Mouse (Mus musculus) lung, embryonic 14.5 days (tissue): ENCODE measurements around the gene Kcnma1. TPM values are rescaled to one million over a fixed set of nuclear protein-coding genes. Genes with fewer than 3 reads are reported as not detected.

Experiments used
- ATAC-seq: fragments of 200-750 bp; cut with Nextera tagmentation; 2 replicates; pipeline ENCODE4 v1.8.0; 2017; ENCODE audit warnings: mild to moderate bottlenecking, moderate TSS enrichment, moderate library complexity; ENCODE audit not compliant: insufficient read depth
- DNase-seq: peaks from one replicate; pipeline ENCODE4 v3.0.0-alpha.2; 2015
- H3K27ac ChIP-seq: fragments of 300-500 bp; sonication (generic); 2 replicates; pipeline ENCODE4 v1.5.1; 2014; ENCODE audit warnings: low read depth, mild to moderate bottlenecking, moderate library complexity
- H3K27me3 ChIP-seq: fragments of 300-500 bp; sonication (generic); 2 replicates; pipeline ENCODE4 v1.6.1; 2014; ENCODE audit warnings: low read length, control low read depth; ENCODE audit not compliant: insufficient read depth
- H3K36me3 ChIP-seq: fragments of 300-500 bp; sonication (generic); 2 replicates; pipeline ENCODE4 v1.6.1; 2014; ENCODE audit warnings: control low read depth; ENCODE audit not compliant: insufficient read depth
- H3K4me1 ChIP-seq: fragments of 300-500 bp; sonication (generic); 2 replicates; pipeline ENCODE4 v1.6.1; 2014; ENCODE audit warnings: antibody characterized with exemption, control low read depth; ENCODE audit not compliant: insufficient read depth
- H3K4me2 ChIP-seq: fragments of 300-500 bp; sonication (generic); 2 replicates; pipeline ENCODE4 v1.6.1; 2014; ENCODE audit warnings: mild to moderate bottlenecking
- H3K4me3 ChIP-seq: fragments of 300-500 bp; sonication (generic); 2 replicates; pipeline ENCODE4 v1.5.1; 2014; ENCODE audit warnings: low read depth, low read length
- H3K9ac ChIP-seq: fragments of 300-500 bp; sonication (generic); 2 replicates; pipeline ENCODE4 v1.6.1; 2014
- H3K9me3 ChIP-seq: fragments of 300-500 bp; sonication (generic); 2 replicates; pipeline ENCODE4 v1.6.1; 2016; ENCODE audit warnings: low read depth, low read length, control low read depth
- CTCF ChIP-seq: IDR thresholded peaks from 2 replicates; pipeline ENCODE4 v1.5.1; 2016; ENCODE audit warnings: antibody characterized with exemption, low read depth
- WGBS: fragments of 180-500 bp; shearing (Covaris S2); extraction: QIAGEN DNeasy Blood & Tissue Kit; methylation state at CpG from one replicate; pipeline ENCODE4 v1.1.7; 2014; 5-methylcytosine and 5-hydroxymethylcytosine counted together
- polyA plus RNA-seq: library from polyadenylated mRNA; unstranded; fragments of >200 nt; fragmentation: Nextera tagmentation; extraction: Ambion mirVana; gene quantifications from 2 replicates; pipeline ENCODE4 v1.2.1, GENCODE M21; 2014

Gene Kcnma1
- polyA plus RNA-seq, 1 experiment from 2014 or later: 1.5 TPM

- no peaks in the 10 kb centered on the region for H3K27me3 ChIP-seq
- H3K36me3 ChIP-seq: no peaks in the 10 kb centered on the region
- 71% methylated on average over 3 of the region's 3 CpGs for WGBS
- H3K9me3 ChIP-seq: no peaks in the 10 kb centered on the region
- no peak for TF ChIP-seq CTCF
- no peak overlapping the region for H3K27ac ChIP-seq
- no peak overlapping the region for H3K9ac ChIP-seq
- H3K4me1 ChIP-seq: no peaks in the 10 kb centered on the region
- DNase-seq (no peak), ATAC-seq (no peak)
- no peak overlapping the region for H3K4me3 ChIP-seq
- H3K4me2 ChIP-seq: no peak overlapping the region
Observed at GRCm38 (mm10) chr14:23610054-23610453, 404.2 kb downstream of the Kcnma1 start.

DNA sequence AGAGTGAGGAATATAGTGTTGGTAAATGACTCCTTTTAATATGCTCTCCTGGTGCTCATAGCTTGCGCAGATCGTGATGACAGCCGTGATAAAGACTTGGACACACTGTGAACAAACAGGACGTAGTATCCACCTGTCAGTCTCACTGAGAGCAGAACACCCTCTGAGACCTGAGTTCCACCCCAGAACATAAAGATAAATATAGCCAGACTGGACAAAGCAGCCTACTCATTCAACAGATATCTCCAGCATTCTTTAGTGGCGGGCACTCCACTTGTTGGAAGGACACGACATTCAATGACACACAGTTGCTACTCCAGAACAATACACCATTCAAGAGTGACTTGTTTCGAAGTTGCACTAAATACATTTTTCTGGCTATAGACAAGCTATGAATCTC, 408.6 kb downstream of the Kcnma1 start:
- ATAC-seq (no peak), DNase-seq (no peak)
- no peaks in the 10 kb centered on the region for H3K36me3 ChIP-seq
- H3K4me1 ChIP-seq: no peaks in the 10 kb centered on the region
- no peaks in the 10 kb centered on the region for H3K9me3 ChIP-seq
- no peak overlapping the region for H3K27ac ChIP-seq
- no peak for TF ChIP-seq CTCF
- H3K9ac ChIP-seq: no peak overlapping the region
- WGBS: 50% methylated on average over 7 of the region's 7 CpGs
- H3K27me3 ChIP-seq: no peaks in the 10 kb centered on the region
- H3K4me3 ChIP-seq: no peak overlapping the region
- no peak overlapping the region for H3K4me2 ChIP-seq

DNA sequence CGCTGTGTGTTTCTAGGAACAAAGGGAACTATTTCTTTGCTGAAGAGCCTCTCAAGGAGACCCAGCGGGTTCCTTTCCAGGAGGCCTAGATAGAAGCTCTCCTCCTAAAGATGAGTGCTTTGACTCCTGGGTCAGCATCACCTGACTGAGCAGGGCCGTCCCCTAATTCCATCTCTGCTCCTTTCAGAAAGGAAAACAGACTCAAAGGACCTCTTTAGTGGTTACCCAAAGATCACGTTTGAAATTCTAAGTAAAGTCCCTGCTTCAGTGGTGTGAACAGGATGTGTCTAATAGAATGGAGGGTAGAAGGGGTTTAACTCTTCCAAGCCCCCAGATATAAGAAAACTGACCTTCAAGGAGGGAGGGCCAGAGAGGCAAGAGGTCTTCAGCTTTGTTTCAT, 411.4 kb downstream of the Kcnma1 start:
- 35% methylated on average over 4 of the region's 4 CpGs for WGBS
- H3K9ac ChIP-seq: no peak overlapping the region
- TF ChIP-seq CTCF: no peak
- H3K4me1 ChIP-seq: no peaks in the 10 kb centered on the region
- no peaks in the 10 kb centered on the region for H3K9me3 ChIP-seq
- ATAC-seq: no peak
- no peaks in the 10 kb centered on the region for H3K27me3 ChIP-seq
- DNase-seq: no peak
- no peaks in the 10 kb centered on the region for H3K36me3 ChIP-seq
- no peak overlapping the region for H3K4me2 ChIP-seq
- H3K4me3 ChIP-seq: no peak overlapping the region
- no peak overlapping the region for H3K27ac ChIP-seq

- WGBS: 70% methylated on average over 2 of the region's 2 CpGs
- Histone ChIP-seq H3K36me3 (no peaks in the 10 kb centered on the region), H3K9ac (no peak overlapping the region), H3K27ac (no peak overlapping the region), H3K4me3 (no peak overlapping the region), H3K4me1 (no peaks in the 10 kb centered on the region), H3K4me2 (no peak overlapping the region), H3K9me3 (no peaks in the 10 kb centered on the region), H3K27me3 (no peaks in the 10 kb centered on the region)
- ATAC-seq (no peak), DNase-seq (no peak)
- no peak for TF ChIP-seq CTCF
Observed at GRCm38 (mm10) chr14:23602054-23602453, 412.2 kb downstream of the Kcnma1 start.

DNA sequence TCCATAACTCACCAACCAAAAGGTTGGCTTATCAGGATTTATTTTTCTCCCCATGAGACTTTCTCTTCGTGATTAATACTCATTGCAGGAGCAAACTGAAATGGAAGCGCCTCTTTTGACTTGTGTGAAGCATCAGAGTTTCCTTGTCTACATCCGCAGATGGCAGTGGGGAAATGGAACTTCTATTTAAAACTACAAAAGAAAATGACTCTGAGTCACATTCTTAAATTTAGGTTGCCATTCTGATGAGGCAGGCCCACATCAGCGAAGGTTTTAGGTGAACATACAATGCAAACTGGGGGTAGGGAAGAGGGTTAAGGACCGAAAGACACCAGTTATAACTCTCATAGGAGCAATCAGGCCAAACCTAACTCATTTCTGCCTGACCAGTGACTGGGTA, 419.7 kb downstream of the Kcnma1 start:
- DNase-seq (no peak), ATAC-seq (no peak)
- Histone ChIP-seq H3K36me3 (no peaks in the 10 kb centered on the region), H3K27ac (no peak overlapping the region), H3K4me2 (no peak overlapping the region), H3K27me3 (no peaks in the 10 kb centered on the region), H3K9ac (no peak overlapping the region), H3K9me3 (no peaks in the 10 kb centered on the region), H3K4me3 (no peak overlapping the region), H3K4me1 (no peaks in the 10 kb centered on the region)
- TF ChIP-seq CTCF: no peak
- WGBS: 83% methylated on average over 5 of the region's 5 CpGs

GRCm38 (mm10) chr14:23592826-23593447, 421.4 kb downstream of the Kcnma1 start:
- H3K36me3 ChIP-seq: no peaks in the 10 kb centered on the region
- H3K9ac ChIP-seq: no peak overlapping the region
- H3K27ac ChIP-seq: no peak overlapping the region
- H3K9me3 ChIP-seq: no peaks in the 10 kb centered on the region
- H3K27me3 ChIP-seq: no peaks in the 10 kb centered on the region
- ATAC-seq (peak; percentile 52), DNase-seq (peak; percentile 6)
- 48% methylated on average over 6 of the region's 6 CpGs for WGBS
- H3K4me2 ChIP-seq: no peak overlapping the region
- no peak overlapping the region for H3K4me3 ChIP-seq
- no peaks in the 10 kb centered on the region for H3K4me1 ChIP-seq
- TF ChIP-seq CTCF: no peak

- H3K4me3 ChIP-seq: no peak overlapping the region
- DNase-seq: no peak
- H3K27me3 ChIP-seq: no peaks in the 10 kb centered on the region
- no peak overlapping the region for H3K27ac ChIP-seq
- no peak overlapping the region for H3K9ac ChIP-seq
- WGBS: 55% methylated on average over 7 of the region's 7 CpGs
- no peaks in the 10 kb centered on the region for H3K9me3 ChIP-seq
- no peak overlapping the region for H3K4me2 ChIP-seq
- H3K4me1 ChIP-seq: no peaks in the 10 kb centered on the region
- TF ChIP-seq CTCF: no peak
- no peaks in the 10 kb centered on the region for H3K36me3 ChIP-seq
- ATAC-seq: no peak
Observed at GRCm38 (mm10) chr14:23589744-23590481, 424.4 kb downstream of the Kcnma1 start.
